ENCODE assay signal across 28 mouse cellular contexts in the genomic region with DNA sequence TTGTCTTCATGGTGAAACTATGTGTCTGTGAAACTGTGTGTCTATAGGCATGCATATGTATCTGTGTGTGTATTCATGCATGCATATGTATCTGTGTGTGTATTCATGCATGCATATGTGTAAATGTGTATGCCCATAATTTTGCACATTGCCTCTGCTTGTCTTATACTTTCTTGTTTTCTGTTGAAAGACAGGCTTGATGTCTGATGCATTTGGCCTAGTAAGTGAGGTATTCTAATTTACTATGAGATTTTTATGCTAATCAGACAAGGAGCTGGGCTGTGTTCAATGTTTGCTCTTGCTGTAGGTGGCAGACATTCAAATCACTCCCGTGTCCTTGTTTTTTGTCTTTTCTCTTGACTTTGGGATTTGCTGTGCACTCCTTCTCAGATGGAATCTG.
"Had no signal": no experiment of that assay in that cellular context is flagged by ENCODE, and none has a peak within 500 bp of the region (broad histone marks: within the 10 kb centered on the region; RNA-seq: fewer than 3 reads in every experiment).

No protein-coding gene starts in this region.

- H3K9ac ChIP-seq: heart, embryonic 12.5 days; hindbrain, embryonic 12.5 days; hindbrain, embryonic 14.5 days; intestine, embryonic 15.5 days; limb, embryonic 12.5 days; liver, embryonic 13.5 days; liver, embryonic 15.5 days; liver, postnatal 0 days had no signal

- H3K4me2 ChIP-seq: heart, embryonic 12.5 days; hindbrain, embryonic 12.5 days; hindbrain, embryonic 14.5 days; intestine, embryonic 15.5 days; limb, embryonic 12.5 days; liver, embryonic 11.5 days; liver, embryonic 13.5 days; liver, embryonic 15.5 days had no signal

- ATAC-seq: hindbrain, embryonic 16.5 days; inflammation-experienced regulatory T-cells, adult 6 months; intestine, embryonic 15.5 days; intestine, postnatal 0 days; liver, postnatal 0 days had no signal

- H3K27me3 ChIP-seq: heart, embryonic 12.5 days; hindbrain, embryonic 12.5 days; intestine, embryonic 15.5 days; limb, embryonic 12.5 days; liver, embryonic 13.5 days; liver, embryonic 15.5 days had no signal

- DNase-seq: gastrocnemius, postnatal 14 days; gastrocnemius, postnatal 36 days; heart, adult 11 months; heart, adult 2 months; heart, postnatal 10 days; heart, postnatal 4 days; kidney, adult 18-20 months; kidney, adult 8-10 months; kidney, postnatal 10 days; kidney, postnatal 4 days; liver; liver, embryonic 13.5 days; liver, postnatal 0 days; lung, adult 2 months had no signal

- H3K9me3 ChIP-seq: heart, embryonic 12.5 days; hindbrain, embryonic 10.5 days; hindbrain, embryonic 12.5 days; intestine, embryonic 15.5 days; limb, embryonic 10.5 days; limb, embryonic 12.5 days; liver, embryonic 13.5 days; liver, embryonic 15.5 days had no signal

- H3K4me3 ChIP-seq: heart, adult 2 months; heart, embryonic 12.5 days; hindbrain, embryonic 10.5 days; hindbrain, embryonic 12.5 days; intestine, embryonic 15.5 days; layer of hippocampus, adult 2 months; left cerebral cortex, adult 2 months; limb, embryonic 10.5 days; limb, embryonic 12.5 days; liver, embryonic 13.5 days; liver, embryonic 15.5 days had no signal

- H3K36me3 ChIP-seq: heart, embryonic 12.5 days; hindbrain, embryonic 10.5 days; hindbrain, embryonic 12.5 days; intestine, embryonic 15.5 days; limb, embryonic 10.5 days; limb, embryonic 12.5 days; liver, embryonic 13.5 days; liver, embryonic 15.5 days had no signal

- H3K27ac ChIP-seq: heart, adult 2 months; hindbrain, embryonic 10.5 days; hindbrain, embryonic 12.5 days; hindbrain, embryonic 14.5 days; intestine, embryonic 15.5 days; layer of hippocampus, adult 2 months; left cerebral cortex, adult 2 months; limb, embryonic 10.5 days; limb, embryonic 12.5 days; liver, embryonic 13.5 days; liver, embryonic 15.5 days had no signal

- H3K4me1 ChIP-seq: heart, embryonic 12.5 days; hindbrain, embryonic 10.5 days; hindbrain, embryonic 12.5 days; intestine, embryonic 15.5 days; limb, embryonic 10.5 days; limb, embryonic 12.5 days; liver, embryonic 13.5 days; liver, embryonic 15.5 days had no signal
